Mouse (Mus musculus): ENCODE measurements around the gene Plch2.
"Not testable (repeated sequence)": the region's sequence is repeated elsewhere in the genome, so short reads cannot be mapped to it uniquely, and the experiment has no call there.

Gene Plch2

DNA sequence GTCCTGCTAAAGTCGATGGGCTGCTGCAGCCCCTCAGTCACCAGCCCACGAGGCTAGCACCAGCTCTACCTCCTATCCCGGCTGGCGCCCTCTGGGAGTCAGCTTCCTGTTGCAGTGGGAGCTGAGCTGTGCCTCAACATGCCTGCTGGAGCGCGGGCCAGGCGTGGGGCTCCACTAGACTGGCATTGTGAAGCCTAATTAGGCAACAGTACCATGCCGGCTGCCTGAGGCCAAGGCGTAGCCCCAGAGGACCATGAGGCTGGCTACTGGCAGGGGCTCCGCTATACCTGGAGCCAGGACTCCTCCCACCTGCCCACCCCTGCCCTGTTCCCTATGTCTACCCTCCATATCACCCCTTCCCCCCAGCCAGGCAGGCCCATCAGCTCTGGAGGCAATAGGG is at the start of gene Plch2:
Gene Plch2 (minus strand): TSS at position 61 of the 400 bp plus-strand sequence.
- DNase-seq (ENCODE audit: low spot score) = no peak

DNA sequence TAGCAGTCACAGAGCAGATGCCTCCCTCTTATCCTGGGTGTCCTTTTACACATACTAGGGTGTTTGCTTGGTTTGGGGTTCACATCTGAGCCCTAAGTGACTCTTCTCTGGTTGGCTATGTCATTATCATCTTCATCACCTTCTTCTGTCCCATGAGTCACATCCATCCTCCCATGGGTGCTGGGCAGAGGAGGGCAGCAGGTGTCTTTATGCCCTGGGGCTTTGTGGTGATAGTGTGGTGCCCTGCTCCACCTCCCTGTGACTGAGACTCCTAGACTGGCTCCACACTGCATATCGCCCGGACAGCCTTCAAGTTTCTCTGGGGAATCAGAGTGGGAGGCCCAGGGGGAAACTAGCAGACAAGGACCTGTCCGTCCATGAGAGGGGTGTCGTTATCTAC is 42.0 kb upstream of the Plch2 start:
- DNase-seq (ENCODE audit: low spot score) = no peak

DNA sequence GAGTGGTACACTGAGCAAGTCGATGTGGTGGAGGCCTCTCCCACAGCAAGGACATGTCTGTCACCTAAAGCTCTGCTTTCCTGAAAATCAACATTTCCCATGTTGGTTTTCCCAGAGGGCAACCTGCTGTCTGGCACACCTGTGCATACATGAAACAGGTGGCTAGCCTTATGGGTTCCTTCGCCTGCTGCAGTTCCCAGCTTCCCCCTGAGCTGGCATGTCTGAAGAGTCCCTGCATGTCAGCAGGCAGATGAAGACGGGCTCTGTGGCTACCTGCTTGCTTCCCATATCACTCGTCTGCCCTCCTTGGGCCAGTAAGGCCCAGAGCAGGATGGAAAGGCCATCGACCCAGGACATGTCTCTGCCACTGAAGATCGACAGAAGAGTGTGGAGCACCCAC is 40.9 kb upstream of the Plch2 start:
- no peak for DNase-seq (ENCODE audit: low spot score)

DNA sequence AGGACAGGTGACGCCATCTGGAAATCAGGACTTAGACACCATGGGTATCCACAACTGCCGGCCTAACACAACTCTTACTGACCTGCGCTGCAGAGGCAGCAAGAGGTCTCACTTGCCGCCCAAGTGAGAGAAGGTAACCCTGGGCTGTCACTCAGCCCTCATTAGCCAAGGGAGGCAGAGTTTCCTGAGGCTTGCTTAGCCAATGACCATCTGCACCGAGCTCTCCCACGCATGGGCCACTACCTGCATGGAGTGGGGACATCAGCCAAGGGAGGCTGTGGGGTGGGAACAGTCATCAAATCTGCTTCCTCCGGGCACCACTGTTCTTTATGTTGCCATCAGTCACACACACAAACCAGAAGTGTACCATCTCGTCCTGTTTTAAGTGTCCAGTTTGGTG is 39.4 kb upstream of the Plch2 start:
- no peak for DNase-seq (ENCODE audit: low spot score)

DNA sequence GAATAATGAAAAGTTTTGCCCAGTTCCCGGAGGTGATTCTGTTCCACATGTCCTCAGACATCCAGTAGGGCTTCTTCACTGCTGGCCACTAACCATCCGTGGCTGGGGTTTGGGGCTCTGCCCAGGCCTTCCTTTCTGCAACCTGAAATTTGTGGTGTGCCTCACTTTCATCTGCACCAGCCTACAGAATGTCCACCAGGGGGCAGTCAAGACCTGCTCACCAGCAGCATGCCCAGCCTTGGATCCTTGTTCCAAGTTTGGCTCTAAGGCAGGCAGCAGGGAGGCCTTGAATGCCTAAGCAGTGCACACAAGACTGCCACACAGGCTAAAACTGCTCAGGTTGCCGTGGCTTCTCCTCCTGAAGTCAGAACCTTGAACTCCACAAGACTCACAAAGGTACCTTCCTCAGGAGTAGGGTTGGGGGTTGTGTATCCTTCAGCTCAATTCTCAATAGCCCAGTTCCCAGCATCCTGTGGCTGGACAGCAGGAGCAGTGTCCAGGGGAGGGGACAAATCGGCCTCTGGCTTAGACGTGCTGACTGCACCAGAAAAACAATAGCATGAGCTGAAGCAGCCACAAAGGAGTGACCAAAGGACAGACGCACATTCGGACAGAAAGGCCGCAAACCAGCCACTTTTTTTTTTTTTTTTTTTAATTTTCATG is 38.8 kb upstream of the Plch2 start:
- DNase-seq (ENCODE audit: low spot score) = peak; percentile 82

DNA sequence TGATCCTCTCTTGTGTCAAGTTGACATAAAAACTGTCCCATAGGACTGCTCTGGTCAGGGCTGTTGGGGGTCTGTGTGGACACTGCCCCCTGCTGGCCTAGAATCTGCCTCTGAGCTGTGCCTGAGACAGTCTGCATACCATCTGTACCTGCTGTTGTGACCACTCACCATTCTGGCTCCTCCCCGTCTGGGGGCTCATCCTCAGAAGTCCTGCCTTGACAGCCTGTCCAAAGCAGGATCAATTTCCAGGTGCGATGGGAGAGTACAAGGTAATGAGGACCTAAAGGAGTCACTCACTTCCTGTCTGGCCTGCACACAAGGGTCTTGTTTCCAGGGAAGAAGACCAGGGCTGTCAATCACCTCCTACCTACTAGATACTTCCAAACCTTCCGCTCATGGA is 38.0 kb upstream of the Plch2 start:
- no peak for DNase-seq (ENCODE audit: low spot score)

DNA sequence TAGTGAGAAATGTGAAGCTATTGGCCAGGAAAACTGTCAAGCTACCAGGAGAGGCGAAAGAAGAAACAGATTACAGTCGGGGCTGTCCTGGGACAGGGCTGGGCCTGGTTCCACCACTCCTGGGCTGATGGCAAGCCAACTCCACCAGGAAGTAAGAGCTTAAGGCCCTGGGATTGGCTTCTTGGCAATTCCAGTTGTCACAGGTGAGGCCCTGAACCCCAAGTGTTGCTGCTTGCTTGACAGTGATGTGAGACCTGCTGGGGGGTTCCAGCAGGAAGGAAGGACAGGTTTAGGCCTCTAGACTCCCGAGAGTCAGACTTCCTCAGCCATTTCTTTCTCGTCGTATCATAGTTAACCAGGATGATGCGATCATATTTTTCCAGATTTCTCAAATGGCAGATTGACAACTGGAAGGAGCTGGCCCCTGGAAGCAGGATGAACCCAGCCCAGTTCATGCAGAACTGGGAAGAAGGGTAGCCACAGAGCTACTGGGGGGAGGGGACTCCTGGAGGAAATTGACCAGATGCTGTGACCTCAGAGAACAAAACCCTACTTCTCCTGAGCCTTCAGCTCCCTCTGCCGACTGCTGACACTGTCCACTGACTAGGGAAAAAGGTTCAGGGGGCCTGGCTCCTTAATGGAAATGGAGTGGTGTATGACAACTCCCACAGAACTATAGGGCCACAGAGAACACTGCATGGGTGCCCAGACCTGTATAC is 37.0 kb upstream of the Plch2 start:
- DNase-seq (ENCODE audit: low spot score) = no peak

DNA sequence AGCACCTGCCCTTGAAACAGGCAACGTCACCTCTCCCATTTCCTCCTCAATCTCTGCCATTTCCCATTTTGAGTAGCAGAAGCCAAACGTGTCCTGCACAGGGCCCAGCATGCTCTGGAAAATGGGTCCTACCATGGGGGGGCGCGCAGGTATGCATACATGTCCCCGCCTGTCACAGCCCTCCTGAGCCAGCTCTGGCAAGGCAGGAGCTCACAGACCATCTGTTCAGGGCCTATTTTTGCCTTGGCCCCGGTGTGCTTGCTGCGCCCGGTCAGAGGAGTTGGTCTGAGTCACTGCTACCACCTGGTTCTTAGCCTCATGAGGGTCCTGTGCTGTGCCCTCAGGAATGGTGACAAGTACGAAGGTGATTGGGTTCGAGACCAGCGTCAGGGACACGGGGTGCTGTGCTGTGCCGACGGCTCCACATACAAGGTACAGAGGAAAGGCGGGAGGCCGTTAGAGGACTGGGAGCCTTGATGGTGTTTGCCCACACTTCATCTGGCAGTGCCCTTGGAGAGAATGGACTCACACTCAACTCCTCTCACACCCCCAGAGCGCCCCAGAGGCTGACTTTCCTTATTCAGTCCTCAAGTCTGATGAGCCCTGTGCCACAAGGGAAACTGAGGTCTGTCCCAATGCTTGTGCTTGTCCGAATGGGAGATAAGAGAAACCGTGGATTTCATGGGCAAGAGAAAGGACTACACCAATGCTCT is 36.3 kb upstream of the Plch2 start:
- no peak for DNase-seq (ENCODE audit: low spot score)

DNA sequence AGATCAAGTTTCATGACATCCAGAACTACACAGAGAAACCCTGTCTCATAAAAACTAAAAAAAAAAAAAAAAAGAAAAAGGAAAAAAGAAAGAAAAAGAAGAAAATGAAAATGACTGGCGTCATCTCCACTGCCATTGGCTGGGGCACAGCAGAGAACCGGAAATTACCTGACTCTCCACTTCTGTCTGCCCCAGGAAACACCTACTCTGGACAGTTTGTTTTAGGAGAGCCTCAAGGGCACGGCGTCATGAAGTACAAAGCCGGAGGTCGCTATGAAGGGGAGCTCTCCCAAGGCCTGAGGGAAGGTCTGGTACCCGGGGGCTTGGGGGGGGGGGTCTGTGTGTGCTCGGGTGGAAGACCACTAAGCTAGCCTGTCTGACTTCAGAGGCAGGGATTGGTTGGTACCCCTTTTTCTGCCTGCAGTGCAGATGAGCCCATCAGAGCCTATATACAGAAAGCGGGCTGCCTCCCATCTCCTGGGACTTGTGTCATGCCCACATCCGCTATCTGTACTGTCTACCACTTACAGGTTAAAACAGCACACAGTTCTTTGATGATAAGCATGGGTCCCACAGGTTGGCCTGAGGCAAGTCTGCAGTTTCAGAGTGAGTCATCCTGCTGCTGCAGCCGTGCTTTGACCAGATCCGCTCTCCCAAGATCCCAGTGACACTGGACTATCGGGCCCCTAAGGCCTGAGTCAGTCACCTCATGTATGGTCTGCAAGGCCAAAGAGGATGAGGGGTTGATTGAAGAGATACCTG is 34.3 kb upstream of the Plch2 start:
- DNase-seq (ENCODE audit: low spot score) = no peak

DNA sequence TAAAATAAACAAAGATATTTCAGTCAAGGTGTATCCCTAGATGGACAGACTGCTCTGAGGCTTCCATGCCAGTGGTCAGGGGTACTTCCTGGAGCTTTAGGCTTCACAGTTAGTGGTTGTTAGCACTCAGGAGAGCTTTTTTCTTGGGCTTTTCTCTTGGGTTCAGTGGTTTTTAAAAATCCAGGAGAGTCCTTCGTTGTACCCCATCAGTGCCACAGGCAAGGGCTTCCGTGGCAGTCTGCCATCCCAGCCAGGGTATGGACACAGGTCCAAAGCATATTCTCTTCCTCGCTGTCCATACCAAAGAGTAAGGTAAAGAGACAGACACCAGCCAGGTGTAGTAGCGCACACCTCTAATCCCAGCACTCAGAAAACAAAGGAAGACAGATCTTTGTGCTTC is 33.6 kb upstream of the Plch2 start:
- no peak for DNase-seq (ENCODE audit: low spot score)

DNA sequence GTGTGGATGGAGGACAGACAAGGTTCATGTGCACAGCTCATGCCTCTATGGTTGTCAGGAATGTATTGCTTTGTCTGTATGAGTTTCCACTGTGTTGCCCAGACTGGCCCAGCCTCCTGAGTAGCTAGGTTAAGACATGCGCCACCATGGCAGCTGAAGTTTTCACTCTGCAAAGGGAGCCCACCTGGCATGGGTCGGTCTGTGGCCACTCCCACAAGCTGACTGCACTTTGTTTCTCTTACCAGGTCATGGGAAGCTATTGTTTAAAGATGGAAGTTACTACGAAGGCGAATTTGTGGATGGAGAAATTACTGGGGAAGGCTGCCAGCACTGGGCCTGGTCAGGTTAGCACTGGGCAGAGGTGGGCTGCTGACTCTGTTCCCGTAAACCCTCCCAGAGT is 32.7 kb upstream of the Plch2 start:
- no peak for DNase-seq (ENCODE audit: low spot score)

DNA sequence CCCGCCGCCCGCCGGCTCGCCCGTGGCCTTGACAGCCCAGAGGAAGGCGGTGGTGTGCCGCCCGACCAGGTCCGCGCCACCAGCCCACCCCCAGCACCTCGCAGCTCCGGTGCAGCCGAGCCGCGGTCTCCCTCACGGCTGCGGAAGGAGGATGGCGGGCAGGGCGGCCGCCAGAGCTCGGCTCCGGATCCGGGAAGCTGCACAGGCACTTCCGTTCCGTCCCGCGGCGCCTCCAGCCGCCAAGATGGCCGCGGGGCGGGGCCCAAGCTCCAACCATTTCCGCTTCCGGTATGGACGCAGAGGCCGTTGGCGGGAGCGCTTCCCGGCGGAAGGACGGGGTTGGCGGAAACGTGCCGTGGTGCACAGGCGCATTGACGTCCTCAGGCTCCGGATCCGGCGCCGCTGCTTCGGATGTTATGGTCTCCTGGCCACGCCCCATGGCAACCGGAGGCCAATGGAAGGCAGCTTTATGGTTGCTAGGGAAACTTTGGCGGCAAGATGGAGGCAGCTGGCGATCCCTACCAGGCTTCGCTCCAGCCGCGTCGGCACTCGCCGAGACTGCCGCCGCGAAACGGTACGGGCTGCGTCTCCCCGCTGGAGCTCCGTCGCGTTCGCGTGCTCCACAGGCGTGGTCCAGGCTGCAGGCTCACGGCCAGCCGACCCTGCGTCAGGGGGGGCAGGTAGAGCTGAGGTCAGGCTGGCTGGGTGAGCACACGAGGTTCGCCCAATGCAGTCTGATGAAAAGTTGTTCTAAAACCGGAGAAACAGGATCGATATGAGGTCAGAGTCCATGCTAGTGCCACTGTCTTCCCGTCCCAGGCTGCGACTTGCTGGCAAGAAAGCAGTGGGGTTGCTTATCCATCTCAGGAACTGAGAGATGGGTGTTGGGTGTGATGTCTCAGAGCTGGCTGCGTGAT is 29.8 kb upstream of the Plch2 start, which contains the start of the genes Rer1 and Morn1:
Gene Rer1 (minus strand): TSS at position 275 of the 917 bp plus-strand sequence.
Gene Morn1 (plus strand): TSS at position 470 of the 917 bp plus-strand sequence.
- peak; percentile 99 for DNase-seq (ENCODE audit: low spot score)

DNA sequence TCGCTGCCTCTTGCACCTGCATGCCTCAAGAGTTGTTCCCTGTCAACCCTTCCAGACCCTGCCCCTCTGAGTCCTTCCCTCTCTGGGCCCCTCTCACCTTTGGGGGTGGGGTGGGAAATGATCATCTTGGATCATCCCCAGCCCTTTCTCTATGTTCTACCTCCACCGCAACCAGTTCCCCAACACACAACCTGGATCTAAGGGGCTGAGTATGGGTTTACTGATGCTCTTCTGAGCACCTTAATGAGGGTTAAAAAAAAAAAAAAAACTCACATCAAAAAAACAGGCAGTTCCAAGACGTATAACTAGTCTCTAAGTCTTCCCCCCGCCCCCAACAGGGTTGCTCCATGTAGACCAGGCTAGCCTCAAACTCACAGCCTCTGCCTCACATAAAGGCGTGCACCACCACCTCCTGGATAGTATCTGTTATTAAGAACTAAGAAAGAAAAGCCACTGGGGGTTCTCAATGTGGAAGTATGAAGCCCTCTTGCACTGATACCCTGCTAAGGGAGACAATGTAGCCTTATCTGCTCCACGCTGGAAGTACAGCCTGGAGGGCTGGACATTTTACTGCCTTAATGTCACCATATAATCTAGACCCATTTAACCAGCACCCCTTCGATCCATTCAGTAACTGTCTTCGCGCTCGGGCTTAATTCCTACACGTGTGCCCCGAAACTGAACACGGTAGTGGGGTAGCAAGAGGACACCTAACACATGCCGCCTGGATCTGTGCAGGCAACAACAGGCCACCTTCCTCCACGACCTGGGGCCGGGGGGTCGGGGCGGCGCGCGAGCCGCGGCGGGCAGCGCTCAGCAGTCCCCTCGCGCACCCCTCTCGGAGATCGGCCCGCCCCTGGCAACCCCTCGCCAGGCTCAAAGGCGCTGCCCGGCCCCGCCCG is 28.9 kb upstream of the Plch2 start:
- DNase-seq (ENCODE audit: low spot score) = no peak

DNA sequence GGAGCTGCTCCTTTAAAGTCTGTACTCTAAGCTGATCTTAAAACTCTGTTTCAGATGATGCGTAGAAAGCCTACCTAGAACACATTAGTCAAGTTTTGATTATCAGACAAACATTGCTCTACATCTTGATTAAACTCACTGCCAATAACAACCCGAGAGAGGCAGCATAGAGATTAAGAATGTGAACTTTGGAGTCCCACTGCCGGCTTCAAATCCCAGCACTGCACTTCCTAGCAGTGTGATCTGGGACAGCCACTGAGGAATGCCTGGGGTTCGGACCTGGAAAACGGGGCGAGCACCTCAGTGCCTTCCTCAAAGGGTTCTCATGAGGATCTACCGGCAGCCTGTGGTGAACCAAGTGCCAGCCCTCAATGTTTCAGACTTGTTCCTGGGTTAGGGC is 27.8 kb upstream of the Plch2 start:
- DNase-seq (ENCODE audit: low spot score) = no peak

DNA sequence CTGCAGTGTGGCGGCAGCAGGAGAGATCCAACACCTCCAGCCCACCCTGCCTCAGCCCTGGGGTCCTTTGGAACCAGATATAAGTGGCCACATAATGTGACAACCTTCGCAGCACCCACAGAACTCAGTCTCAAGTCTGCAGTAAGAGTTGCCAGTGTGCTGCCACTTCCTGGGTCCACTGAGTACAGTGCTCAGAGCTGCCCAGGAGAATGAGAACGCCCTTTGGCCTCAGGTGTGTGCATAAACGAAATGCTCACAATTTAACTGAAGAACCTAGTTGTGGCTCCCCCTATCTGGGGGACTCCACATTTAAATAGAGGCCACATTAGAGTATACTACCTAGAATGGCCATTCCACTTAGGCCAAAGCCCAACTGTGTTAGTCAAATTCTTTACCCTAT is 27.0 kb upstream of the Plch2 start:
- DNase-seq (ENCODE audit: low spot score) = no peak

DNA sequence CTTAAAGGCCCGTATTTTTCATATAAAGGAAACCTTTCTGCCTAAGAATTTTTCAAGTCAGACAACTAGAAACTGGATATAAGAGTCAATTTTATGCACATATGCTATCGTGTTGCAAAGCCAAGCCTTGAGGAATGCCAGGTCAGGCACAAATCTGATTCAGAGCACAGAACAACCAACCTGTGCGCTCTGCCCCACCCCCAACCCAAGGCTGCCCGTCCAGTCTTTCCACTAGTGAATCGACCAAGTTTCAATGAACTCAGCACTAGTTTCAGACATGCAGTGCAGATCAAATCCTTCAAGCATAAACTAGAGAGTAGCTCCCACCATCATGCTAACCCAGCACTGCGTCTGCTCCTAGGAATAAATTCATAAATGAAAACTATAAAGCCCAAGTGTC is 23.1 kb upstream of the Plch2 start:
- DNase-seq (ENCODE audit: low spot score) = no peak

DNA sequence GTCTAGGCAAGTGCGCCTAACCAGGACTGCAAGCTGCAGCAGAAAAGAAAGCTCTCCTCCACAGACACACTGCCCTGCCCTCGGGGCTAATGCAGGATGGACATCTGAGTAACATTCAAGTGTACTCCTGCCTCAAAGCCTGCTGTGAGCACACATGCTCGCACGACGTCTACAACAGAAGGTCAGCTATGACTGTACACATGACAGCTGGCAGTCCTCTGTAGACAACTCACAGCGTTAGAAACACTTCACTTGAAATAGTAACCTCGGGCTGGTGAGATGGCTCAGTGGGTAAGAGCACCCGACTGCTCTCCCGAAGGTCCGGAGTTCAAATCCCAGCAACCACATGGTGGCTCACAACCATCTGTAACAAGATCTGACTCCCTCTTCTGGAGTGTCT is 22.2 kb upstream of the Plch2 start:
- DNase-seq (ENCODE audit: low spot score) = not testable (repeated sequence)

DNA sequence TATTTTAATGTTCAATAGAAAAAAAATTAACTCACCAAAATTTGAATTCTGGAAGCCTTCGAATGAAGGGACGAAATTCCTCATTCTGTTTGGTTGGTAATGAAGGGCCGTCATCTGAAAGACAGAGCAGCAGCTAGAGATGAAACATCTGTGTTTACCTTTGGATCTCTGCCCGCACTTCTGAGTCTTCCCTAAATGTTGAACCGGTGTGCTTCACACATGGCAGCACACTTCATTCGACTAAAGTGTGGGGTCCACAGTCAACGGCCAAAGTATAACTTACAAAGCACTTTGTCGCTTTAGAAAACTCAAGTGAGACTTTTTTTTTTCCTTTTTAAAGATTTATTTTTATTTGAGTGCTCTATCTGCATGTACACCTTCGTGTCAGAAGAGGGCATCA is 20.1 kb upstream of the Plch2 start:
- DNase-seq (ENCODE audit: low spot score) = no peak

DNA sequence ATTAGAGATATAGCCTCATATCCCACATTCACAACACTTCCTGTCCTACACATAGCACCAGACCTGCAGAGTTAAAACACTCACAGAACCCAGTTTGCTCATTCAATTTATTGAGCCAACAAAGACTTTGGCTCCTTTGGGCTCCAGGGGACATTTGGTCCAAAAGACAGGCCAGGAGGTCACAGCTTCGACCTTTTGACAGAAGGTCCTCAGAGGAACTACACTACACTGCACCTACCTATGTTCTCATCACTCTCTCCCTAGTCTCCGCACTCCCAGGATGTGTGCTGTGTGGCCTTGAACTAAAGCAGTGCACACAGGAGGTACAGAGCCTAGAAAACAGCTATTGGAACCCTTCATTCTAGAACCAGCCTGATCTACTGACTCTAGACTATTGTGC is 19.2 kb upstream of the Plch2 start:
- DNase-seq (ENCODE audit: low spot score) = no peak

DNA sequence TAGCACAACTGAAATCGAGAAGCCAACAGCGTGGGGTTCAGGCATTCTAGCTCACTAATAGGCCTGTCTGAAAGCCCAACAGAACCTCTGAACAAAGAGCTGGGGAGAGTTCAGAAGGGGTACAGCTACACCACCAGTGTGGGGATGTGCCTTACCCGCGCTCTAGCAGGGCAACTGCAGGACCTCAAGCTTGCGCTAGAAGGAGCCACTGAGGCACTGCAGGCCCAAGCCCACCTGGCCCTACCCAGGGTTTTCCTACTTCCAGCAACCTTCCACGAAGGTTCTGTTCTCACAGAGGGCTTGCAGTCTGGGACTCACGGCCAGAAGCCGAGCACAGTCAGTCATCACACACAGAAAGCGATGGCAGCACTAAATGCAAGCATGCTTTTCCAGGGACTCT is 18.6 kb upstream of the Plch2 start:
- no peak for DNase-seq (ENCODE audit: low spot score)

Measured in layer of hippocampus, adult 9-10 months (tissue).